Mouse (Mus musculus) hindbrain, embryonic 14.5 days (tissue): ENCODE data around the gene P2ry2. TPM values are rescaled to one million over a fixed set of nuclear protein-coding genes. Genes with fewer than 3 reads are reported as not detected.

Experiments
- ATAC-seq: fragments of 200-750 bp; cut with Nextera tagmentation; 2 replicates; pipeline ENCODE4 v1.8.0; 2017; ENCODE audit warnings: moderate number of reproducible peaks, mild to moderate bottlenecking, moderate TSS enrichment, moderate library complexity; ENCODE audit not compliant: low FRiP score
- DNase-seq: peaks from one replicate; pipeline ENCODE4 v3.0.0-alpha.2; 2015; ENCODE audit warnings: low spot score
- H3K27ac ChIP-seq: fragments of 300-500 bp; sonication (generic); 2 replicates; pipeline ENCODE4 v1.5.1; 2014; ENCODE audit warnings: mild to moderate bottlenecking, moderate library complexity
- H3K27me3 ChIP-seq: fragments of 300-500 bp; sonication (generic); 2 replicates; pipeline ENCODE4 v1.6.1; 2014; ENCODE audit warnings: mild to moderate bottlenecking, low read length, mixed read lengths; ENCODE audit not compliant: control insufficient read depth, insufficient read depth
- H3K36me3 ChIP-seq: fragments of 300-500 bp; sonication (generic); replicated peaks from 2 replicates; pipeline ENCODE4 v1.6.1; 2014; ENCODE audit not compliant: control insufficient read depth, insufficient read depth
- H3K4me1 ChIP-seq: fragments of 300-500 bp; sonication (generic); replicated peaks from 2 replicates; pipeline ENCODE4 v1.6.1; 2014; ENCODE audit warnings: antibody characterized with exemption, low read length, mixed read lengths; ENCODE audit not compliant: control insufficient read depth, insufficient read depth
- H3K4me2 ChIP-seq: fragments of 300-500 bp; sonication (generic); replicated peaks from 2 replicates; pipeline ENCODE4 v1.6.1; 2014; ENCODE audit warnings: mild to moderate bottlenecking, moderate library complexity
- H3K4me3 ChIP-seq: fragments of 300-500 bp; sonication (generic); replicated peaks from 2 replicates; pipeline ENCODE4 v1.5.1; 2014; ENCODE audit warnings: mild to moderate bottlenecking, low read length
- H3K9ac ChIP-seq: fragments of 300-500 bp; sonication (generic); 2 replicates; pipeline ENCODE4 v1.6.1; 2014
- H3K9me3 ChIP-seq: fragments of 300-500 bp; sonication (generic); 2 replicates; pipeline ENCODE4 v1.6.1; 2016; ENCODE audit warnings: low read length; ENCODE audit not compliant: control insufficient read depth
- WGBS: fragments of 180-500 bp; shearing (Covaris S2); extraction: QIAGEN DNeasy Blood & Tissue Kit; methylation state at CpG from one replicate; pipeline ENCODE4 v1.1.7; 2014; 5-methylcytosine and 5-hydroxymethylcytosine counted together
- polyA plus RNA-seq: library from polyadenylated mRNA; unstranded; fragments of >200 nt; fragmentation: Nextera tagmentation; extraction: Ambion mirVana; gene quantifications from 2 replicates; pipeline ENCODE4 v1.2.1, GENCODE M21; 2014

The P2ry2 gene
- polyA plus RNA-seq, 1 experiment from 2014 or later, result 0.20 TPM

DNA sequence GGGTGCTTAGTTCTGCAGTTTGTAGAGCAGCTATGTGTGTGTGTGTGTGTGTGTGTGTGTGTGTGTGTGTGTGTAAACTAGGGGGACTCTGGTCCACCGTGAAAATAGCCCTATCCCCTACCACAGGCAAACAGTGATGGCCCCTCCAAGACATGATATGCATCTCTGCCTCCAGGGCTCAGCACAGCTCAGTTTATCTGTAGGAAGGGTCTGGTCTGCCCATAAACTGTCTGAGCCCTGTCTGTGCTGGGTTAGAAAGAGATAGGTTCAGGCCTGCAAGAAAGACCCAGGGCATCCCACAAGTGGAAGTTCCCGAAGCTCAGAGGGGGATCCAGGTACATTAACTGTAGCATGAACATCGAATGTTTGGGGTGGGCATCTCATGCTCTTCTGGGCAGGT lies 16.7 kb downstream of the P2ry2 start:
- H3K4me1 ChIP-seq, result no peaks in the 10 kb centered on the region
- no peaks in the 10 kb centered on the region for H3K27me3 ChIP-seq
- H3K27ac ChIP-seq, result no peak overlapping the region
- no peaks in the 10 kb centered on the region for H3K9me3 ChIP-seq
- DNase-seq, result no peak
- H3K4me2 ChIP-seq, result no peak overlapping the region
- H3K9ac ChIP-seq, result no peak overlapping the region
- no peaks in the 10 kb centered on the region for H3K36me3 ChIP-seq
- no peak for ATAC-seq
- 88% methylated on average over 3 of the region's 3 CpGs for WGBS
- H3K4me3 ChIP-seq, result no peak overlapping the region

DNA sequence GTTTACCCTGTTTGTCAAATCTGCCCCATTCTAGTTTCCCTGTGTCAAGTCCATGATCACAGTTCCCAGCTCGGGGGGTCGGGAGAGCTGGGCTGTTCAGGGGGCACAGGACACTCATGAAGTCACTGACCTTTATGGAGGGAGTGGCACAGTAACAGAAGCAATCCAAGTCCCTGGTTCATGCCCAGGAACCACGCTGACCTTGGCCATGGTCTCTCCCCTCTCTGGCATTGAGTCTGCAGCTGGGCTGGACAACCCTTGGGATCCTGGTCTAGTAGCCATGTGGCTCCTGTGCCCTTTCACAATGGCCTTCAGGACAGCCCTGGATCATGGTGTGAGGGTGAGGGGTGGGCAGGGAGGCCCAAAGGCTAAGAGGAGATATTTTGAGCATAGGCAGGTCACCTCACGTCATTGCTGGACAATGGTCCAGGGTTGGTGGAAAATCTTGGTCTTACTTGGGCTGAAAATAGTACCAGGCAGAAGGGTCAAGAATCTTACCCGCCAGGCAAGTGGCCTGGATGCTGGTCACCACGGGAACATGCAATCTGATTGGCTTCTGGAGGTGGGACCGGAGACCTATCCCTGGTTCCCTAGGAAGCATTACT lies 17.3 kb downstream of the P2ry2 start:
- DNase-seq, result no peak
- Histone ChIP-seq H3K4me2 (no peak overlapping the region), H3K4me1 (no peaks in the 10 kb centered on the region), H3K4me3 (no peak overlapping the region), H3K36me3 (no peaks in the 10 kb centered on the region), H3K27ac (no peak overlapping the region), H3K9ac (no peak overlapping the region), H3K27me3 (no peaks in the 10 kb centered on the region), H3K9me3 (no peaks in the 10 kb centered on the region)
- 85% methylated on average over 7 of the region's 7 CpGs for WGBS
- ATAC-seq, result no peak

DNA sequence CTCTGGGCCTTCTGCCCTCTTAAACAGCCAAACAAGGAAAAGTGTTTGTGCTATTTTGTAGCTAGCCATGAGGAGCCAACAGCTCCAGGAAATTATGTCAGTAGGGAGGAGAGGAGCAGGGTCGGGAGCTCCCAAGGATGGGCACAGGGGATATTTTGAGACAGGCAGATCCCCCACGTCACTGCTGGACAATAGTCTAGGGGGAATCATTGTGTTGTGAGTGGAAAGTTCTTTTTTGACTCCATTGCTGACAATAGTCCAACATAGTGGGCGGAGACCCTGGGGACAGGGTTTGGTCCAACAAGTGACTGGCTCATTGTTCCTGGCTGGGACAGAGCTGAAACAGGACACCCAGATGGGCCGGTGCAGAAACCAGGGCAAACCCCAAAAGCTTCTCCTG lies 19.5 kb downstream of the P2ry2 start:
- Histone ChIP-seq H3K27ac (no peak overlapping the region), H3K27me3 (no peaks in the 10 kb centered on the region), H3K4me3 (no peak overlapping the region), H3K4me1 (no peaks in the 10 kb centered on the region), H3K36me3 (no peaks in the 10 kb centered on the region), H3K9ac (no peak overlapping the region), H3K9me3 (no peaks in the 10 kb centered on the region), H3K4me2 (no peak overlapping the region)
- 36% methylated on average over 4 of the region's 4 CpGs for WGBS
- DNase-seq (no peak), ATAC-seq (no peak)

DNA sequence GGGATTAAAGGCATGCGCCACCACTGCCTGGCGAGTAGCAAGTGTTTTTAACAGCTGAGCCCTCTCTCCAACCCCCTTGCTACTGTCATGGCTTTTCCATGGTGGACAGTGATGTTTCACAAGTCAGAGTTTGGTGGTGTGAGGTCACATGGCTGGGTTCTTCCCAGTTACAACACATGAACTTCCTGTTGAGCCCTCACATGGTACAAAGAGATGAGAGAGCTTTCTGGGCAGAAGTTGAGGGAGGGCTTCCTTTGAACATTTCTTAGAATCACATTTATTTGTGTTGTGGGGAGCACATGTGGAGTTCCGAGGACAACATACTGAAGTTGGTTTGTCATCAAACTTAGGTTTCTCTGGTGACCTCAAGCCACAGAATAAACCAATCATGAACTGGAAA lies 20.7 kb downstream of the P2ry2 start:
- H3K27ac ChIP-seq, result no peak overlapping the region
- no peaks in the 10 kb centered on the region for H3K36me3 ChIP-seq
- no peaks in the 10 kb centered on the region for H3K27me3 ChIP-seq
- H3K4me1 ChIP-seq, result no peaks in the 10 kb centered on the region
- ATAC-seq (no peak), DNase-seq (no peak)
- WGBS, result 95% methylated on average over 3 of the region's 3 CpGs
- H3K9ac ChIP-seq, result no peak overlapping the region
- H3K4me2 ChIP-seq, result no peak overlapping the region
- H3K4me3 ChIP-seq, result no peak overlapping the region
- no peaks in the 10 kb centered on the region for H3K9me3 ChIP-seq

DNA sequence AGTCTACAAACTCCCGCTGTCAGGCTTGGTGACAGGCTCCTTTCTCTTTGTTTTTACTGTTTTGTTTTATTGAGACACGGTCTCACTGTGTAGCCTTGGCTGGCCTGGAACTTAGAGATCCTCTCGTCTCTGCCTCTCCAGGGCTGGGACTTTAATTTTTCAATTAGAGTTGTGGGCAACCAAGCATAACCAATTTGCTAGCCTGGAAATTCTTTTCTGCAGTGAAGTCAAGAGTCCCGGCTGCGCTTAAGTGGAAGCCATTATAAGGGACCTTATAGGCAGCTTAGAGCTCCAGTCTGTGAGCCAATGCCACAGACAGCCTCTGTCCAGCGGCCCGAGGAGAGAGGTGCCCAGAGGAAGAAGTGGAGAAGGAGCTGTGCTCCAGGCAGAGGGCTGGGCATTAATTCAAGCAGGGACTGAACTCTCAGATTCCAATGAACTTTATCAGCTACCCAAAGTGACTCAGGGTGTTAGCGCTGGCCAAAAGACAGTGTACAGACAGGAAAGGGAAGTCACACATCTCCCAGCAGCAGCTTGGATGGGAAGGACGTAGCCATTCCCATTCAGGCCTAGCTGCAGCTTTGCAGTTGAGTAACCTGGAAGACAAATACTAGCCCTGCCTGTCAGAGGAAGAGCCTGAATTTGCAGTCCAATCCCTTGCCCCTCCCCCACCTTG lies 21.9 kb downstream of the P2ry2 start:
- WGBS, result 33% methylated on average over 9 of the region's 9 CpGs

DNA sequence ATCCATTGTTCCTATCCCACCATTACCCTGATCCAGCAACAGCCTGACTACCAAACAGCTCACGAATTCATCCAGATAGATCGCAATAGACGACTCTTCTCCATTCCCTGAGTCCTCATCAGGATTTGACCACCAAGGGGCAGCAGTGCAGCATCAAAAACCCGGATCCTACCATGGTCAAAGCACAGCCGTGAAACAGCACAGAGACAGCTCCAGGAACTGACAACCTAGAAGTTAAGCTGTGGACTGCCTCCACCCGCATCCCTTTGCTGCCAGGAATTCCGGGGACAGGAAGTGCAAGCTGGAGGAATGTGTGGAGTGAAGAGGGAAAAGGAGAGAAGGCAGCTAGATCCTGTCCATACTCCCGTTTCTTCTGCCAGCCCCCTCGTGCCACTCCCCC lies 24.6 kb downstream of the P2ry2 start:
- WGBS, result 21% methylated on average over 9 of the region's 9 CpGs

More for the DNA sequence above, 21.9 kb downstream of the P2ry2 start:
- no peaks in the 10 kb centered on the region for H3K36me3 ChIP-seq
- no peaks in the 10 kb centered on the region for H3K4me1 ChIP-seq
- H3K27me3 ChIP-seq, result no peaks in the 10 kb centered on the region
- H3K4me2 ChIP-seq, result no peak overlapping the region
- no peak overlapping the region for H3K4me3 ChIP-seq
- DNase-seq (no peak), ATAC-seq (peak; percentile 33; the same call in 1 of the 2 replicates)
- no peak overlapping the region for H3K27ac ChIP-seq
- no peaks in the 10 kb centered on the region for H3K9me3 ChIP-seq
- no peak overlapping the region for H3K9ac ChIP-seq

DNA sequence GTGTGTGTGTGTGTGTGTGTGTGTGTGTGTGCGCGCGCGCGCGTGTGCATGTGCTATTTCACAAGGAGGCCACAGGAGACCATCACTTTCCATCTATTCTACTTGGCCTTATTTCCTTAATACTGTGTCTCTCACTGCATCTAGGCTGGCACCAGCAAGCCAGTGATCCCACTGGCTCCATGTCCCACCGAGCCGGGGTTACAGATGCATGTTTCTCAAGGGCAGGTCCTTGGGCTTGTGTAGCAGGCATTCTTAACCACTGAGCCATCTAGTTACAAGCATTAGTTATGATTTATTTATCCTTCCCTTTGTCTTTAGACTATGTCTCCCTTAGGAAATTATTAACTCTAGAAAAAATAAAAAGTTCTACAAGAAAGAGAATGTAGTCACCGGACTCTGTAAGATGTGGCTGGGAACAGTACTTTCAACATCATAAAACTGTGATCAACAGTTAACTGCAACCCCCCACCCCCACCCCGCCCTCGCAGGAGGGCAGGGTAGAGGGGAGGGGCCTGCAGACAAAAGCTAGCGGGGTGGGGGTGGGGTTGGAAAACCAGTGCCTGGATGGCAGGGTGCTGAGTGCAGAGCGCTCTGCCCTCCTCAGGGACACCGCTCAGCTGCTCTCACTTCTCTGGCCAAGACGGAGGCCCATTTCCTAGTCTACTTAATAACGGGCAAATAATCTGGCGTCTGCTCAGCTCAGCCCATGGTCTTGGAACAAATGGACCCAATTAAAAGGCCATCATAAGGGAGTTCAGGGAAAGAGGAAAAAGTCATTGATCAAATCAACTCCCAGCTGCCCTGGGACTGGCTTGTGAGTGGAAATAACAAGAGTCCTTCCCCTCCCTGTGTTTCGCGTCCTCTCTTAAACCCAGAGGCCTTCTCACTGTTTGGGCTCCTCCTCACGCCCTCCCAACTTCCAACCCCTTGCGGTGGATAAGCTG lies 27.9 kb downstream of the P2ry2 start:
- Histone ChIP-seq H3K4me3 (no peak overlapping the region), H3K9me3 (no peaks in the 10 kb centered on the region), H3K36me3 (no peaks in the 10 kb centered on the region), H3K9ac (no peak overlapping the region), H3K27ac (no peak overlapping the region), H3K4me1 (peaks cover 7% of the 10 kb centered on the region), H3K4me2 (no peak overlapping the region), H3K27me3 (no peaks in the 10 kb centered on the region)
- 38% methylated on average over 21 of the region's 21 CpGs for WGBS
- DNase-seq, result no peak
- peak; percentile 73; the same call in 1 of the 2 replicates for ATAC-seq

More for the DNA sequence above, 24.6 kb downstream of the P2ry2 start:
- DNase-seq, result peak; percentile 70
- Histone ChIP-seq H3K27me3 (no peaks in the 10 kb centered on the region), H3K4me2 (no peak overlapping the region), H3K4me3 (no peak overlapping the region), H3K27ac (no peak overlapping the region), H3K36me3 (no peaks in the 10 kb centered on the region), H3K9ac (no peak overlapping the region), H3K9me3 (no peaks in the 10 kb centered on the region), H3K4me1 (peaks cover 7% of the 10 kb centered on the region)
- ATAC-seq, result 0 out of 2 replicates have a peak, but pooled peaks have one; percentile 44

DNA sequence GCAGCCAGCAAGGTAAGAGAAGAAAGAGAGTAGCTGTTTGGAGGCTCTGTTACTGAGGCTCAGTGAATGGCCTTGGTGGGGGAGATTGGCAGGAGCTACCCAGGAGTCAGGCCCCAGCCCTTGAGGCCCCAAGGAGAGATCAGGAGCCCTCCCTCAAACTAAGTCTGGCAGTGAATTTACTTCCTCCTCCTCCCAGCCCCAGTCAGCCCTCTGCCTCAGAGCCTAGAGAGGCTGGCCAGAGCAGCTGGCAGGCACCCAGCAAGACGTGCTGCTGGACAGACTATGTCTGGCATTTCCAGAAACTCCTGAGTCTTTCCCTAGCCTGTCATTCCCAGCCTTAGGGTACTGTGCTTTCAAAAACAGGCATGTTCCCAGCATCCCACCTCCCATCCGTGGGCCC lies 33.5 kb downstream of the P2ry2 start:
- H3K9me3 ChIP-seq, result no peaks in the 10 kb centered on the region
- no peak overlapping the region for H3K9ac ChIP-seq
- H3K4me3 ChIP-seq, result no peak overlapping the region
- peaks cover 17% of the 10 kb centered on the region for H3K27me3 ChIP-seq
- DNase-seq, result no peak
- no peaks in the 10 kb centered on the region for H3K36me3 ChIP-seq
- H3K27ac ChIP-seq, result no peak overlapping the region
- WGBS, result 38% methylated on average over 2 of the region's 2 CpGs
- no peak for ATAC-seq
- H3K4me2 ChIP-seq, result no peak overlapping the region
- H3K4me1 ChIP-seq, result peaks cover 4% of the 10 kb centered on the region; the same call in 1 of the 2 replicates

DNA sequence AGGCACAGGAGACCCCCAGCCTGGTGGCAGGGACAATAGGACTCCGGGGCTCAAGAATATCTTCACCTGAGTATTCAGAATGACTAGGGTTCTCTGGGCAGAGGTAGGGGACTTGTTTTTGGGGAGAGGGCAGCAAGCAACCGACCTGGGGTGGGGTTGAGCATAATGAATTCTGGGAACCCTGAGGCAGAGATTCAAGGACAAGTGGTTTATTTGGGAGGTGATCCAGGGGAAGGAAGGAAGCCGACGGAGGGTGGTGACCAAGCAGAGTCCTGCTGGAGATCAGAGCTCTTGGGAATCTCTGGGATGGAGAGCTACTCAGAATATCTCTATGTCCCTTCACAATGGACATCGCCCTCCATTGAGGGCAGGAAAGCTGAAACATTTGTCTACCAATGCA lies 34.5 kb downstream of the P2ry2 start:
- H3K9ac ChIP-seq, result no peak overlapping the region
- no peak overlapping the region for H3K4me3 ChIP-seq
- DNase-seq (no peak), ATAC-seq (no peak)
- 91% methylated on average over 5 of the region's 5 CpGs for WGBS
- peaks cover 26% of the 10 kb centered on the region for H3K27me3 ChIP-seq
- H3K4me1 ChIP-seq, result peaks cover 6% of the 10 kb centered on the region; the same call in 1 of the 2 replicates
- no peak overlapping the region for H3K4me2 ChIP-seq
- no peak overlapping the region for H3K27ac ChIP-seq
- H3K36me3 ChIP-seq, result no peaks in the 10 kb centered on the region
- no peaks in the 10 kb centered on the region for H3K9me3 ChIP-seq
